Mouse (Mus musculus): Measurements from ENCODE around the gene Gas2l3. TPM values are rescaled to one million over a fixed set of nuclear protein-coding genes. Genes with fewer than 3 reads are reported as not detected.

Gene Gas2l3
- polyA plus RNA-seq (2012; rRNA removed): 0.19 and 1.9 TPM in 2 replicates

- Histone ChIP-seq H3K4me3 (ENCODE audit: low read depth, low read length) (peak within 1 kb of the TSS; percentile 71), H3K4me1 (ENCODE audit: control insufficient read depth, insufficient read depth, insufficient read length, low read length) (no peaks in the 10 kb centered on the region), H3K27me3 (ENCODE audit: control insufficient read depth, insufficient read depth, low read length) (no peaks in the 10 kb centered on the region), H3K36me3 (ENCODE audit: control insufficient read depth, insufficient read depth, low read length) (no peaks in the 10 kb centered on the region), H3K27ac (ENCODE audit: insufficient read depth, low read depth, low read length) (peak within 1 kb of the TSS; percentile 22)
- WGBS: under 1% methylated on average over 39 of the region's 39 CpGs
- peak; percentile 30; the same call in 1 of the 2 replicates for TF ChIP-seq POLR2A (IDR thresholded peaks at IDR 0.05; ENCODE audit: low read depth, low read length)
- TF ChIP-seq CTCF (IDR thresholded peaks at IDR 0.05; ENCODE audit: extremely low read depth, insufficient read length, insufficient replicate concordance, low read depth, low read length): no peak
Observed at GRCm38 (mm10) chr10:89443623-89444151, at the start of gene Gas2l3. TSS of gene Gas2l3 (minus strand) at chr10:89443967.

GRCm38 (mm10) chr10:89491321-89491720, 47.6 kb upstream of the Gas2l3 start:
- Histone ChIP-seq H3K4me1 (ENCODE audit: control insufficient read depth, insufficient read depth, insufficient read length, low read length) (peaks cover 22% of the 10 kb centered on the region; the same call in 1 of the 2 replicates), H3K27ac (ENCODE audit: insufficient read depth, low read depth, low read length) (no peak overlapping the region), H3K4me3 (ENCODE audit: low read depth, low read length) (no peak overlapping the region), H3K36me3 (ENCODE audit: control insufficient read depth, insufficient read depth, low read length) (peaks cover 15% of the 10 kb centered on the region), H3K27me3 (ENCODE audit: control insufficient read depth, insufficient read depth, low read length) (no peaks in the 10 kb centered on the region)
- 71% methylated on average over 3 of the region's 3 CpGs for WGBS
- TF ChIP-seq CTCF (IDR thresholded peaks at IDR 0.05; ENCODE audit: extremely low read depth, insufficient read length, insufficient replicate concordance, low read depth, low read length) (no peak), POLR2A (IDR thresholded peaks at IDR 0.05; ENCODE audit: low read depth, low read length) (no peak)

- Histone ChIP-seq H3K4me3 (ENCODE audit: low read depth, low read length) (no peak overlapping the region), H3K27ac (ENCODE audit: insufficient read depth, low read depth, low read length) (no peak overlapping the region), H3K27me3 (ENCODE audit: control insufficient read depth, insufficient read depth, low read length) (no peaks in the 10 kb centered on the region), H3K4me1 (ENCODE audit: control insufficient read depth, insufficient read depth, insufficient read length, low read length) (peaks cover 21% of the 10 kb centered on the region; the same call in 1 of the 2 replicates), H3K36me3 (ENCODE audit: control insufficient read depth, insufficient read depth, low read length) (peaks cover 14% of the 10 kb centered on the region)
- TF ChIP-seq CTCF (IDR thresholded peaks at IDR 0.05; ENCODE audit: extremely low read depth, insufficient read length, insufficient replicate concordance, low read depth, low read length): no peak
- no peak for TF ChIP-seq POLR2A (IDR thresholded peaks at IDR 0.05; ENCODE audit: low read depth, low read length)
- 89% methylated on average over 3 of the region's 3 CpGs for WGBS
Observed at GRCm38 (mm10) chr10:89490250-89490649, 46.5 kb upstream of the Gas2l3 start.

GRCm38 (mm10) chr10:89489459-89489858, 45.7 kb upstream of the Gas2l3 start:
- Histone ChIP-seq H3K27ac (ENCODE audit: insufficient read depth, low read depth, low read length) (no peak overlapping the region), H3K36me3 (ENCODE audit: control insufficient read depth, insufficient read depth, low read length) (peaks cover 9% of the 10 kb centered on the region), H3K27me3 (ENCODE audit: control insufficient read depth, insufficient read depth, low read length) (no peaks in the 10 kb centered on the region), H3K4me1 (ENCODE audit: control insufficient read depth, insufficient read depth, insufficient read length, low read length) (peaks cover 19% of the 10 kb centered on the region), H3K4me3 (ENCODE audit: low read depth, low read length) (no peak overlapping the region)
- WGBS: 42% methylated on average over 4 of the region's 4 CpGs
- TF ChIP-seq POLR2A (IDR thresholded peaks at IDR 0.05; ENCODE audit: low read depth, low read length) (no peak), CTCF (IDR thresholded peaks at IDR 0.05; ENCODE audit: extremely low read depth, insufficient read length, insufficient replicate concordance, low read depth, low read length) (no peak)

- WGBS: 55% methylated on average over 4 of the region's 4 CpGs
- H3K27ac ChIP-seq (ENCODE audit: insufficient read depth, low read depth, low read length): peak overlapping the region; percentile 59
- peaks cover 4% of the 10 kb centered on the region for H3K36me3 ChIP-seq (ENCODE audit: control insufficient read depth, insufficient read depth, low read length)
- TF ChIP-seq POLR2A (IDR thresholded peaks at IDR 0.05; ENCODE audit: low read depth, low read length) (no peak), CTCF (IDR thresholded peaks at IDR 0.05; ENCODE audit: extremely low read depth, insufficient read length, insufficient replicate concordance, low read depth, low read length) (no peak)
- no peak overlapping the region for H3K4me3 ChIP-seq (ENCODE audit: low read depth, low read length)
- H3K27me3 ChIP-seq (ENCODE audit: control insufficient read depth, insufficient read depth, low read length): no peaks in the 10 kb centered on the region
- peaks cover 21% of the 10 kb centered on the region for H3K4me1 ChIP-seq (ENCODE audit: control insufficient read depth, insufficient read depth, insufficient read length, low read length)
Observed at GRCm38 (mm10) chr10:89486995-89487742, 43.4 kb upstream of the Gas2l3 start.

GRCm38 (mm10) chr10:89484907-89485306, 41.1 kb upstream of the Gas2l3 start:
- Histone ChIP-seq H3K27ac (ENCODE audit: insufficient read depth, low read depth, low read length) (peak overlapping the region; percentile 67), H3K4me3 (ENCODE audit: low read depth, low read length) (no peak overlapping the region), H3K36me3 (ENCODE audit: control insufficient read depth, insufficient read depth, low read length) (peaks cover 13% of the 10 kb centered on the region), H3K27me3 (ENCODE audit: control insufficient read depth, insufficient read depth, low read length) (no peaks in the 10 kb centered on the region), H3K4me1 (ENCODE audit: control insufficient read depth, insufficient read depth, insufficient read length, low read length) (peaks cover 18% of the 10 kb centered on the region)
- TF ChIP-seq POLR2A (IDR thresholded peaks at IDR 0.05; ENCODE audit: low read depth, low read length): no peak
- TF ChIP-seq CTCF (IDR thresholded peaks at IDR 0.05; ENCODE audit: extremely low read depth, insufficient read length, insufficient replicate concordance, low read depth, low read length): no peak
